Mouse (Mus musculus): ENCODE measurements at regions not wholly inside any gene's neighbourhood (a gene's known extent, or its start where the extent isn't known, plus 50 kb on each side); places are given as distances from the start of the nearest gene placed in this dataset.

GRCm38 (mm10) chr2:94244140-94244539 is 86.4 kb upstream of the Hsd17b12 start:
- TF ChIP-seq CTCF (IDR thresholded peaks at IDR 0.05; ENCODE audit: low read depth), result no peak
- TF ChIP-seq EP300 (IDR thresholded peaks at IDR 0.05; ENCODE audit: low read depth), result no peak

Measured in heart, postnatal 0 days (tissue).